ENCODE assay signal across 8 mouse cellular contexts in the genomic region with DNA sequence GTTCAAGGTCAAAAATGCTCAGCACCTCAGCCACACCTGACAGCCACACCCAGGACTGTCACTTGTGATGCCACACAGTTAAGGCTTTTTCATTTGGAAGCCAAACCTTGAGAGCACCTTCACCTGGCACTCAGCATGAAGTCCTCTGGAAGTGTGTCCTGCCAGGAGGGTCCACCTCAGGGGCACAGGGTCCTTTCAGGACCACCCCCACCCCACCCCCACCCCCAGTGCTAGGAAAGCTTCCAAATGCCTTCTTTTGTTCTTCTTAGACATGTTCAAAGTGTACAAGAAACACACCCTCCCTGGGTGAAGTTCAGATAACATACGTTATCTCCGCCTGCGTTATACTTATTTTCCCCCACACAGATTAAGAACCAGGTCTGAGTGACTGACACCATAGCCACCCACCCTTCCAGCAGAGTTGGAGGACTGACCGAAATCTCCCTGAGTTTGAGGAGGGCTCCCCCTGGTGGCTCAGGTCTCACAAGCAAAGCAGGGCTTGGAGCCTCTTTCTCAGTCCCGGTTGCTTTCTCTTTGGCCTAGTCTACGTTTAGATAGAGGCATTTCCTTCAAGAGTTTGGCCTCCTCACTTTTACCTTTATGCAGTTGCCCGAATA. TPM values are rescaled to one million over a fixed set of nuclear protein-coding genes. Genes with fewer than 3 reads are reported as not detected.
DNase-seq lines count a peak whose midpoint lies in the region; ATAC-seq and TF ChIP-seq lines count a peak whose summit lies in the region.

No protein-coding gene starts in this region.

- no peak for TF ChIP-seq EP300 in ES-Bruce4 (IDR thresholded peaks at IDR 0.05; ENCODE audit: insufficient read depth, low read depth, low read length)
- TF ChIP-seq EP300 in liver, postnatal 0 days (IDR thresholded peaks at IDR 0.05; ENCODE audit: low read depth): no peak

- TF ChIP-seq POLR2A in ES-Bruce4 (IDR thresholded peaks at IDR 0.05; ENCODE audit: insufficient read depth, low read length): no peak
- TF ChIP-seq POLR2A in testis, adult 2 months (IDR thresholded peaks at IDR 0.05; ENCODE audit: control insufficient read depth, low read depth, low read length): no peak

- intact Hi-C loops in heart, postnatal 14 days (cut with DNase I): loop anchor here (1.0 to 2.0 kb wide), 2 partner anchors 31 to 234 kb away; partner anchors contain the start of gene Slc39a13

- peak; percentile 90 for TF ChIP-seq CTCF in ES-Bruce4 (IDR thresholded peaks at IDR 0.05; ENCODE audit: low read depth, low read length)
- peak; percentile 97 for TF ChIP-seq CTCF in liver, postnatal 0 days (IDR thresholded peaks at IDR 0.05; ENCODE audit: low read depth)
- peak; percentile 65; the same call in 1 of the 2 replicates for TF ChIP-seq CTCF in testis, adult 2 months (IDR thresholded peaks at IDR 0.05; ENCODE audit: control insufficient read depth, insufficient read depth, insufficient replicate concordance, low read depth, low read length)

- 7% methylated on average over 7 of the region's 7 CpGs for WGBS in forebrain, embryonic 14.5 days
- WGBS in large intestine, adult 2 months: 4% methylated on average over 7 of the region's 7 CpGs
- 12% methylated on average over 7 of the region's 7 CpGs for WGBS in liver, postnatal 0 days (ENCODE audit: insufficient replicate concordance)
- 15% methylated on average over 7 of the region's 7 CpGs for WGBS in neural tube, embryonic 14.5 days

- no peaks in the 10 kb centered on the region for H3K4me1 ChIP-seq in ES-Bruce4 (ENCODE audit: control insufficient read depth, insufficient read depth, low read length)
- no peaks in the 10 kb centered on the region for H3K4me1 ChIP-seq in forebrain, embryonic 14.5 days (ENCODE audit: control insufficient read depth, insufficient read depth, low read length)
- peaks cover 13% of the 10 kb centered on the region for H3K4me1 ChIP-seq in liver, postnatal 0 days (ENCODE audit: insufficient read depth)
- H3K4me1 ChIP-seq in neural tube, embryonic 14.5 days (ENCODE audit: control insufficient read depth, insufficient read depth, low read length): no peaks in the 10 kb centered on the region
- no peaks in the 10 kb centered on the region for H3K4me1 ChIP-seq in testis, adult 2 months (ENCODE audit: control insufficient read depth, insufficient read depth, low read length)

- no peaks in the 10 kb centered on the region for H3K9me3 ChIP-seq in ES-Bruce4 (replicated peaks; ENCODE audit: control insufficient read depth, insufficient read depth, low read length, poor library complexity, severe bottlenecking)
- no peaks in the 10 kb centered on the region for H3K9me3 ChIP-seq in forebrain, embryonic 14.5 days (replicated peaks; ENCODE audit: control insufficient read depth, low read length)
- H3K9me3 ChIP-seq in liver, postnatal 0 days (ENCODE audit: low read length): no peaks in the 10 kb centered on the region
- H3K9me3 ChIP-seq in neural tube, embryonic 14.5 days (ENCODE audit: control insufficient read depth, low read length): no peaks in the 10 kb centered on the region

- no peaks in the 10 kb centered on the region for H3K36me3 ChIP-seq in ES-Bruce4 (ENCODE audit: control insufficient read depth, insufficient read depth, low read length, poor library complexity, severe bottlenecking)
- no peaks in the 10 kb centered on the region for H3K36me3 ChIP-seq in forebrain, embryonic 14.5 days (ENCODE audit: control insufficient read depth, insufficient read depth, low read length)
- peaks cover 11% of the 10 kb centered on the region; the same call in 1 of the 2 replicates for H3K36me3 ChIP-seq in liver, postnatal 0 days (replicated peaks; ENCODE audit: insufficient read depth, low read length)
- no peaks in the 10 kb centered on the region for H3K36me3 ChIP-seq in neural tube, embryonic 14.5 days (ENCODE audit: control insufficient read depth, insufficient read depth, low read length)
- H3K36me3 ChIP-seq in testis, adult 2 months (ENCODE audit: control insufficient read depth, insufficient read depth, low read length): no peaks in the 10 kb centered on the region

- no peak overlapping the region for H3K4me2 ChIP-seq in forebrain, embryonic 14.5 days (ENCODE audit: low read length)
- peak overlapping the region; percentile 36; the same call in 1 of the 2 replicates for H3K4me2 ChIP-seq in liver, postnatal 0 days (ENCODE audit: low read depth, low read length)
- H3K4me2 ChIP-seq in neural tube, embryonic 14.5 days (ENCODE audit: low read depth, low read length): no peak overlapping the region

- no peak overlapping the region for H3K4me3 ChIP-seq in ES-Bruce4 (ENCODE audit: low read depth, low read length)
- no peak overlapping the region for H3K4me3 ChIP-seq in forebrain, embryonic 14.5 days (ENCODE audit: low read depth, low read length)
- no peak overlapping the region for H3K4me3 ChIP-seq in liver, postnatal 0 days (ENCODE audit: low read depth, low read length)
- H3K4me3 ChIP-seq in neural tube, embryonic 14.5 days (ENCODE audit: low read depth, low read length): no peak overlapping the region
- no peak overlapping the region for H3K4me3 ChIP-seq in testis, adult 2 months (ENCODE audit: control insufficient read depth, low read depth, low read length)

- H3K27ac ChIP-seq in ES-Bruce4 (ENCODE audit: insufficient read depth, low read length): no peak overlapping the region
- H3K27ac ChIP-seq in forebrain, embryonic 14.5 days (ENCODE audit: low read depth, low read length): no peak overlapping the region
- H3K27ac ChIP-seq in liver, postnatal 0 days (ENCODE audit: low read depth): no peak overlapping the region
- no peak overlapping the region for H3K27ac ChIP-seq in neural tube, embryonic 14.5 days (ENCODE audit: low read depth, low read length)
- H3K27ac ChIP-seq in testis, adult 2 months (ENCODE audit: control insufficient read depth, insufficient read depth, low read depth, low read length): no peak overlapping the region

- ATAC-seq in cerebellum, adult (ENCODE audit: insufficient number of reproducible peaks, low FRiP score, low TSS enrichment): peak; percentile 87
- peak; percentile 91 for ATAC-seq in forebrain, embryonic 14.5 days
- ATAC-seq in liver, postnatal 0 days: peak; percentile 67
- peak; percentile 86; the same call in 1 of the 2 replicates for ATAC-seq in neural tube, embryonic 14.5 days (ENCODE audit: low read depth)

- DNase-seq in forebrain, embryonic 14.5 days (ENCODE audit: low spot score): peak; percentile 93
- peak; percentile 92 to 96 for DNase-seq in heart, postnatal 14 days
- DNase-seq in large intestine, adult 2 months (ENCODE audit: low read depth, low spot score): peak; percentile 60
- peak; percentile 93 for DNase-seq in liver, postnatal 0 days

- no peaks in the 10 kb centered on the region for H3K27me3 ChIP-seq in ES-Bruce4 (ENCODE audit: control insufficient read depth, insufficient read depth, low read length, poor library complexity, severe bottlenecking)
- no peaks in the 10 kb centered on the region for H3K27me3 ChIP-seq in forebrain, embryonic 14.5 days (replicated peaks; ENCODE audit: control insufficient read depth, insufficient read depth, low read length)
- no peaks in the 10 kb centered on the region for H3K27me3 ChIP-seq in liver, postnatal 0 days (ENCODE audit: insufficient read depth, low read length)
- no peaks in the 10 kb centered on the region for H3K27me3 ChIP-seq in neural tube, embryonic 14.5 days (ENCODE audit: control insufficient read depth, insufficient read depth, low read length)
- H3K27me3 ChIP-seq in testis, adult 2 months (ENCODE audit: control insufficient read depth, insufficient read depth, low read length): no peaks in the 10 kb centered on the region

- H3K9ac ChIP-seq in ES-Bruce4 (ENCODE audit: low read depth, poor library complexity, severe bottlenecking): no peak overlapping the region
- H3K9ac ChIP-seq in forebrain, embryonic 14.5 days (ENCODE audit: low read length): no peak overlapping the region
- H3K9ac ChIP-seq in liver, postnatal 0 days (replicated peaks): 0 out of 2 replicates have a peak overlapping the region, but pooled peaks have one; percentile 7
- no peak overlapping the region for H3K9ac ChIP-seq in neural tube, embryonic 14.5 days (replicated peaks; ENCODE audit: low read depth, low read length)

RNA-seq across cellular contexts. Expression of gene Mybpc3, which starts 16.7 kb away (rescaled TPM):
- not detected in 2 replicates for polyA plus RNA-seq in ES-Bruce4 (2011; ENCODE audit: insufficient read depth, insufficient read length, low read depth, missing spikeins)
- not detected in 2 replicates for polyA plus RNA-seq in forebrain, embryonic 14.5 days (2014; fragmentation: Nextera tagmentation; extraction: Ambion mirVana)
- 1,000 to 10,000 TPM; 1,701 to 1,920 TPM for total RNA-seq in heart, postnatal 14 days (2021)
- 0.10 and 0.11 TPM in 2 replicates for polyA plus RNA-seq in large intestine, adult 2 months (2012; rRNA removed)
- 0.04 TPM in 2 replicates for polyA plus RNA-seq in liver, postnatal 0 days (2015; fragmentation: Nextera tagmentation; extraction: Ambion mirVana)
- polyA plus RNA-seq in neural tube, embryonic 14.5 days (2014; fragmentation: Nextera tagmentation; extraction: Ambion mirVana): not detected in 2 replicates
- 0.04 TPM in 1 of 2 replicates, not detected in the other for polyA plus RNA-seq in testis, adult 2 months (2012; rRNA removed)

RNA-seq across cellular contexts. Expression of gene Spi1, which starts 19.0 kb away (rescaled TPM):
- polyA plus RNA-seq in ES-Bruce4 (2011; ENCODE audit: insufficient read depth, insufficient read length, low read depth, missing spikeins): not detected in 2 replicates
- 2.4 and 2.9 TPM in 2 replicates for polyA plus RNA-seq in forebrain, embryonic 14.5 days (2014; fragmentation: Nextera tagmentation; extraction: Ambion mirVana)
- 1 to 10 TPM; 4.1 TPM for total RNA-seq in heart, postnatal 14 days (2021)
- polyA plus RNA-seq in large intestine, adult 2 months (2012; rRNA removed): 26.7 and 32.6 TPM in 2 replicates
- 31.7 and 35.5 TPM in 2 replicates for polyA plus RNA-seq in liver, postnatal 0 days (2015; fragmentation: Nextera tagmentation; extraction: Ambion mirVana)
- polyA plus RNA-seq in neural tube, embryonic 14.5 days (2014; fragmentation: Nextera tagmentation; extraction: Ambion mirVana): 1.7 and 3.3 TPM in 2 replicates
- polyA plus RNA-seq in testis, adult 2 months (2012; rRNA removed): 2.5 and 2.9 TPM in 2 replicates

RNA-seq across cellular contexts. Expression of gene Slc39a13, which starts 31.0 kb away (rescaled TPM):
- polyA plus RNA-seq in ES-Bruce4 (2011; ENCODE audit: insufficient read depth, insufficient read length, low read depth, missing spikeins): 9.2 and 14.1 TPM in 2 replicates
- polyA plus RNA-seq in forebrain, embryonic 14.5 days (2014; fragmentation: Nextera tagmentation; extraction: Ambion mirVana): 16.1 and 18.0 TPM in 2 replicates
- total RNA-seq in heart, postnatal 14 days (2021): 10 to 100 TPM; 24.7 to 25.5 TPM
- polyA plus RNA-seq in large intestine, adult 2 months (2012; rRNA removed): 21.4 and 22.7 TPM in 2 replicates
- 7.2 TPM in 2 replicates for polyA plus RNA-seq in liver, postnatal 0 days (2015; fragmentation: Nextera tagmentation; extraction: Ambion mirVana)
- polyA plus RNA-seq in neural tube, embryonic 14.5 days (2014; fragmentation: Nextera tagmentation; extraction: Ambion mirVana): 29.2 and 32.3 TPM in 2 replicates
- polyA plus RNA-seq in testis, adult 2 months (2012; rRNA removed): 65.7 and 67.9 TPM in 2 replicates

RNA-seq across cellular contexts. Expression of gene Psmc3, which starts 47.4 kb away (rescaled TPM):
- polyA plus RNA-seq in ES-Bruce4 (2011; ENCODE audit: insufficient read depth, insufficient read length, low read depth, missing spikeins): 183 and 203 TPM in 2 replicates
- 298 and 304 TPM in 2 replicates for polyA plus RNA-seq in forebrain, embryonic 14.5 days (2014; fragmentation: Nextera tagmentation; extraction: Ambion mirVana)
- 100 to 1,000 TPM; 209 to 211 TPM for total RNA-seq in heart, postnatal 14 days (2021)
- polyA plus RNA-seq in large intestine, adult 2 months (2012; rRNA removed): 112 and 116 TPM in 2 replicates
- 109 and 112 TPM in 2 replicates for polyA plus RNA-seq in liver, postnatal 0 days (2015; fragmentation: Nextera tagmentation; extraction: Ambion mirVana)
- polyA plus RNA-seq in neural tube, embryonic 14.5 days (2014; fragmentation: Nextera tagmentation; extraction: Ambion mirVana): 245 and 251 TPM in 2 replicates
- 435 and 494 TPM in 2 replicates for polyA plus RNA-seq in testis, adult 2 months (2012; rRNA removed)
